ENCODE assay signal across 20 mouse cellular contexts in the genomic region with DNA sequence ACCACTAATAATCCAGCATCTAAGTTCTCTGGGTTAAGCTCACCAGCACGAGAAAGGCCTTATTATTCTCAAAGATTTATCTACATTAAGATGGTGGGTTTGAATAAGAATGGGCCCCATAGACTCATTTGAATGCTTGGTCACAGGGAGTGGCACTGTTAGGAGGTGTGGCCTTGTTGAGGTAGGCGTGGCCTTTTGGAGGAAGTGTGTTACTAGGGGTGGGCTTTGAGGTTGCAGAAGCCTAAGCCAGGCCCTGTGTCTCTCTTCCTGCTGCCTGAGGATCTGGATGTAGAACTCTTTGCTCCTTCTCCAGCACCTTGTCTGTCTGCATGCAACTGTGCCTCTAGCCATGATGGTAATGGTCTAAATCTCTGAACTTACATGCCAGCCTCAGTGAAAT. TPM values are rescaled to one million over a fixed set of nuclear protein-coding genes. Genes with fewer than 3 reads are reported as not detected.
A peak's percentile ranks its signal among the peaks of the same experiment; 100 is the strongest.
DNase-seq lines count a peak whose midpoint lies in the region; ATAC-seq and TF ChIP-seq lines count a peak whose summit lies in the region.
"Had no signal": no experiment of that assay in that cellular context is flagged by ENCODE, and none has a peak within 500 bp of the region (broad histone marks: within the 10 kb centered on the region; RNA-seq: fewer than 3 reads in every experiment).

No protein-coding gene starts in this region.

- H3K4me1 ChIP-seq in heart, adult 2 months (ENCODE audit: control insufficient read depth, insufficient read depth, low read length): peaks cover 2% of the 10 kb centered on the region
- H3K4me1 ChIP-seq: embryonic facial prominence, embryonic 10.5 days; forebrain, embryonic 10.5 days; hindbrain, embryonic 13.5 days had no signal

- no peak overlapping the region for H3K4me3 ChIP-seq in heart, adult 2 months
- H3K4me3 ChIP-seq: embryonic facial prominence, embryonic 10.5 days; forebrain, embryonic 10.5 days; heart, embryonic 15.5 days; hindbrain, embryonic 13.5 days had no signal

- WGBS in heart, adult 2 months: 77% methylated on average over 2 of the region's 2 CpGs

- H3K36me3 ChIP-seq in heart, adult 2 months (ENCODE audit: control insufficient read depth, insufficient read depth, low read length): peaks cover 3% of the 10 kb centered on the region
- H3K36me3 ChIP-seq: heart, embryonic 15.5 days; hindbrain, embryonic 13.5 days had no signal

- no peak for TF ChIP-seq POLR2A in heart, adult 2 months (IDR thresholded peaks at IDR 0.05; ENCODE audit: insufficient read depth, low read depth, low read length)

- H3K27ac ChIP-seq in heart, adult 2 months: no peak overlapping the region
- H3K27ac ChIP-seq: embryonic facial prominence, embryonic 10.5 days; forebrain, embryonic 10.5 days; heart, embryonic 15.5 days; hindbrain, embryonic 13.5 days; hindbrain, postnatal 0 days had no signal

- H3K27me3 ChIP-seq in heart, adult 2 months (ENCODE audit: control insufficient read depth, insufficient read depth, low read length): no peaks in the 10 kb centered on the region
- H3K27me3 ChIP-seq: CH12.LX; heart, embryonic 15.5 days; hindbrain, embryonic 13.5 days had no signal

- H3K9ac ChIP-seq in heart, adult 2 months (ENCODE audit: low read depth, low read length): no peak overlapping the region
- H3K9ac ChIP-seq: heart, embryonic 15.5 days; hindbrain, embryonic 13.5 days had no signal

- H3K79me2 ChIP-seq in heart, adult 2 months (replicated peaks; ENCODE audit: control insufficient read depth, insufficient read depth, low read length): no peaks in the 10 kb centered on the region

- no peak for TF ChIP-seq EP300 in heart, adult 2 months (IDR thresholded peaks at IDR 0.05; ENCODE audit: insufficient read depth, low read depth, low read length)

- peak; percentile 47 for ATAC-seq in megakaryocyte progenitor cell, adult 5-6 weeks (replicated peaks; ENCODE audit: poor library complexity)
- ATAC-seq: forebrain, embryonic 14.5 days; hindbrain, postnatal 0 days had no signal

- DNase-seq in thymus, postnatal 4 days: peak; percentile 21
- no peak for DNase-seq in thymus, postnatal 14 days
- DNase-seq in ZHBTc4 (ENCODE audit: low read depth, low spot score): peak; percentile 80
- no peak for DNase-seq in urinary bladder, postnatal 25 days (ENCODE audit: low spot score)
- no peak for DNase-seq in heart, adult 2 months
- DNase-seq: adrenal gland, adult 8-10 months; adrenal gland, postnatal 36 days; cerebellum, adult 2 months; cerebellum, postnatal 10 days; gastrocnemius, postnatal 36 days; heart, adult 18-20 months; heart, postnatal 14 days had no signal

- TF ChIP-seq CTCF in heart, adult 2 months (IDR thresholded peaks at IDR 0.05): no peak

- intact Hi-C loops in heart, adult 2 months (cut with DNase I): no loop called here

RNA-seq across cellular contexts. Expression of a gene that starts 7.8 kb away (rescaled TPM):
- total RNA-seq in megakaryocyte progenitor cell, adult 5-6 weeks (2015): 67.4 and 77.9 TPM in 2 replicates
- 65.6 and 69.7 TPM in 2 replicates for total RNA-seq in megakaryocyte progenitor cell, adult 5-6 weeks (2017)
- 10 to 100 TPM; 25.2 to 28.8 TPM for total RNA-seq in heart, adult 2 months (2021)
- polyA plus RNA-seq in heart, adult 2 months (2012; rRNA removed): 7.5 and 11.9 TPM in 2 replicates

Comparison
In these comparisons a context has a peak if more than half of its experiments do, and no peak if none do; other contexts are left out.
1. DNase-seq: peak in thymus, postnatal 4 days (single experiment) and ZHBTc4 (single experiment); none in thymus, postnatal 14 days (single experiment), urinary bladder, postnatal 25 days (single experiment) and heart, adult 2 months (0 of 2).